Mouse (Mus musculus): ENCODE results near the gene Pheta2.

DNA sequence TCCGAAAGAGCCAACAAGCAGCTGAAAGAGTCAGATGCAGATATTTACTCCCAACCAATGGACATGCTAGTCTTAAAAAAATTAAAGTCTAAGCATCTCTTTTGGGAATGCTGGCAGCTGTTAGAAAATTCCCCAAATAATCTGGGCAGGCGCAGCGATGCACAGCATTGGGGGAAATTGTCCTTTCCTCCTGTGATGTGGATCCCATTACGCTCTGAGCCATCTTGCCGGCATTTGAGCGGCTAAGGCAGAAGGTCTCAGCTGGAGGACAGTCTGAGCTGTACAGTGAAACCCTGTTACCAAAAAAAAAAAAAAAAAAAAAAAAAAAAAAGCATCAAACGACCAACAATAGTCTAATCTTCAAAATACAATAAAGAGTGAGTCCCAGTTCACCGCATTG, 16.5 kb upstream of the Pheta2 start:
- TF ChIP-seq CTCF (IDR thresholded peaks at IDR 0.05; ENCODE audit: control insufficient read depth, insufficient read depth, low read length): no peak
- TF ChIP-seq POLR2A (IDR thresholded peaks at IDR 0.05; ENCODE audit: borderline replicate concordance, control insufficient read depth, low read depth, low read length): no peak

Measured in bone marrow, adult 2 months (tissue).